Mouse (Mus musculus) gastrocnemius, postnatal 36 days (tissue): ENCODE measurements around the gene Zfp523. TPM values are rescaled to one million over a fixed set of nuclear protein-coding genes. Genes with fewer than 3 reads are reported as not detected.

ENCODE experiments used
- DNase-seq, 2 experiments: peaks; one replicate each; pipeline ENCODE4 v3.0.0; 2022
- intact Hi-C: fragments of 180-260 bp; cut with DNase I; formaldehyde crosslinking; loops from one replicate; pipeline ENCODE4 v1.15.1; 2025
- long read RNA-seq, 2 experiments: library from polyadenylated mRNA; stranded (forward); transcript quantifications; one replicate each; pipeline ENCODE4 v2.0.0; 2021
- total RNA-seq, 2 experiments: library from RNA; stranded (reverse); gene quantifications; 2 replicates each; pipeline ENCODE4 v1.2.3; 2021

The Zfp523 gene
- total RNA-seq = 10 to 100 TPM; 12.4 to 16.7 TPM
- long read RNA-seq, experiment 1, transcript Zfp523-202 (14 exons, 2,864 nt) = major isoform, 6 of 15 reads
- long read RNA-seq, experiment 1, partial matches to known transcripts = 6 of 15 reads
- long read RNA-seq, experiment 1, other reads (novel, unspliced or antisense) = 3 of 15 reads
- long read RNA-seq, experiment 2, transcript Zfp523-202 (14 exons, 2,864 nt) = major isoform, 8 of 23 reads
- long read RNA-seq, experiment 2, partial matches to known transcripts = 10 of 23 reads
- long read RNA-seq, experiment 2, other reads (novel, unspliced or antisense) = 5 of 23 reads

- DNase-seq = peak; percentile 83 to 92
- intact Hi-C loops = no loop called here
Observed at GRCm38 (mm10) chr17:28176775-28177539, at the start of gene Zfp523. Gene Zfp523, plus strand, starts transcription at chr17:28177129.

GRCm38 (mm10) chr17:28129796-28130195 is 47.1 kb upstream of the Zfp523 start:
- intact Hi-C loops = no loop called here
- no peak for DNase-seq

- intact Hi-C loops = no loop called here
Observed at GRCm38 (mm10) chr17:28130391-28131125, 46.4 kb upstream of the Zfp523 start.

GRCm38 (mm10) chr17:28131156-28131555 is 45.8 kb upstream of the Zfp523 start:
- no peak for DNase-seq
- intact Hi-C loops = no loop called here

More at GRCm38 (mm10) chr17:28130391-28131125, 46.4 kb upstream of the Zfp523 start:
- no peak for DNase-seq

- DNase-seq = peak; percentile 44 to 46
- intact Hi-C loops = loop anchor here (2.0 kb wide), 1 partner anchor 44 kb away; no protein-coding TSS in a partner anchor
Observed at GRCm38 (mm10) chr17:28133193-28133592, 43.7 kb upstream of the Zfp523 start.

- DNase-seq = no peak
- intact Hi-C loops = no loop called here
Observed at GRCm38 (mm10) chr17:28135496-28135895, 41.4 kb upstream of the Zfp523 start.

- intact Hi-C loops = no loop called here
- DNase-seq = no peak
Observed at GRCm38 (mm10) chr17:28136266-28136665, 40.7 kb upstream of the Zfp523 start.

- intact Hi-C loops = no loop called here
- no peak for DNase-seq
Observed at GRCm38 (mm10) chr17:28138013-28138412, 38.9 kb upstream of the Zfp523 start.

- intact Hi-C loops = no loop called here
- no peak for DNase-seq
Observed at GRCm38 (mm10) chr17:28138685-28139084, 38.2 kb upstream of the Zfp523 start.

GRCm38 (mm10) chr17:28140431-28141204 is 36.3 kb upstream of the Zfp523 start:
- DNase-seq = no peak

GRCm38 (mm10) chr17:28141205-28141650 is 35.7 kb upstream of the Zfp523 start:
- intact Hi-C loops = no loop called here
- no peak for DNase-seq

More at GRCm38 (mm10) chr17:28140431-28141204, 36.3 kb upstream of the Zfp523 start:
- intact Hi-C loops = no loop called here

- DNase-seq = no peak
- intact Hi-C loops = no loop called here
Observed at GRCm38 (mm10) chr17:28141771-28142699, 34.9 kb upstream of the Zfp523 start, which contains the start of gene Scube3. Gene Scube3, plus strand, starts transcription at chr17:28142141.

GRCm38 (mm10) chr17:28142700-28143610 is 34.0 kb upstream of the Zfp523 start:
- intact Hi-C loops = no loop called here

GRCm38 (mm10) chr17:28143751-28144150 is 33.2 kb upstream of the Zfp523 start:
- no peak for DNase-seq
- intact Hi-C loops = no loop called here

More at GRCm38 (mm10) chr17:28142700-28143610, 34.0 kb upstream of the Zfp523 start:
- DNase-seq = no peak

GRCm38 (mm10) chr17:28144241-28144640 is 32.7 kb upstream of the Zfp523 start:
- intact Hi-C loops = no loop called here
- no peak for DNase-seq

GRCm38 (mm10) chr17:28148288-28148687 is 28.6 kb upstream of the Zfp523 start:
- intact Hi-C loops = no loop called here
- DNase-seq = no peak

GRCm38 (mm10) chr17:28149734-28150133 is 27.2 kb upstream of the Zfp523 start:
- intact Hi-C loops = no loop called here

GRCm38 (mm10) chr17:28150456-28150855 is 26.5 kb upstream of the Zfp523 start:
- no peak for DNase-seq
- intact Hi-C loops = no loop called here

More at GRCm38 (mm10) chr17:28149734-28150133, 27.2 kb upstream of the Zfp523 start:
- DNase-seq = no peak
